Comparison of ENCODE assay signal across 9 mouse cellular contexts in genomic region chr3:96502181-96503082, GRCm38 (mm10). TPM values are rescaled to one million over a fixed set of nuclear protein-coding genes. Genes with fewer than 3 reads are reported as not detected.
A peak's percentile ranks its signal among the peaks of the same experiment; 100 is the strongest.
DNase-seq lines count a peak whose midpoint lies in the region; ATAC-seq and TF ChIP-seq lines count a peak whose summit lies in the region.
"Had no signal": no experiment of that assay in that cellular context is flagged by ENCODE, and none has a peak within 500 bp of the region (broad histone marks: within the 10 kb centered on the region; RNA-seq: fewer than 3 reads in every experiment).

No protein-coding gene starts in this region.

- under 1% methylated on average over 19 of the region's 19 CpGs for WGBS in forebrain, embryonic 14.5 days
- WGBS in limb, embryonic 13.5 days: under 1% methylated on average over 19 of the region's 19 CpGs
- WGBS in olfactory bulb, adult 2 months: under 1% methylated on average over 19 of the region's 19 CpGs

- H3K4me3 ChIP-seq in G1E (ENCODE audit: low read depth, low read length): peak overlapping the region; percentile 72
- H3K4me3 ChIP-seq in forebrain, embryonic 14.5 days (ENCODE audit: low read depth, low read length): peak overlapping the region; percentile 61
- H3K4me3 ChIP-seq in limb, embryonic 13.5 days: peak overlapping the region; percentile 71
- peak overlapping the region; percentile 51 for H3K4me3 ChIP-seq in olfactory bulb, adult 2 months (ENCODE audit: insufficient read depth, low read depth, low read length)

- H3K4me1 ChIP-seq in G1E (ENCODE audit: insufficient read depth, low read depth, low read length): peaks cover 36% of the 10 kb centered on the region
- no peaks in the 10 kb centered on the region for H3K4me1 ChIP-seq in forebrain, embryonic 14.5 days (ENCODE audit: control insufficient read depth, insufficient read depth, low read length)
- peaks cover under 1% of the 10 kb centered on the region; the same call in 1 of the 2 replicates for H3K4me1 ChIP-seq in limb, embryonic 13.5 days
- peaks cover 3% of the 10 kb centered on the region for H3K4me1 ChIP-seq in olfactory bulb, adult 2 months (ENCODE audit: control insufficient read depth, insufficient read depth, low read length)

- H3K9ac ChIP-seq in forebrain, embryonic 14.5 days (ENCODE audit: low read length): peak overlapping the region; percentile 55
- H3K9ac ChIP-seq in limb, embryonic 13.5 days: peak overlapping the region; percentile 68

- ATAC-seq in G1E (ENCODE audit: extremely low read depth, insufficient number of reproducible peaks, low FRiP score, poor library complexity, severe bottlenecking): no peak
- ATAC-seq in forebrain, embryonic 14.5 days: no peak
- no peak for ATAC-seq in limb, embryonic 13.5 days (ENCODE audit: low FRiP score, low read depth)

- 0 out of 2 replicates have a peak, but pooled peaks cover 5% of the 10 kb centered on the region for H3K27me3 ChIP-seq in G1E (ENCODE audit: insufficient read depth, low read length)
- H3K27me3 ChIP-seq in forebrain, embryonic 14.5 days (replicated peaks; ENCODE audit: control insufficient read depth, insufficient read depth, low read length): no peaks in the 10 kb centered on the region
- no peaks in the 10 kb centered on the region for H3K27me3 ChIP-seq in limb, embryonic 13.5 days

- TF ChIP-seq CTCF in G1E (IDR thresholded peaks at IDR 0.05; ENCODE audit: low read depth, low read length): no peak
- no peak for TF ChIP-seq CTCF in olfactory bulb, adult 2 months (IDR thresholded peaks at IDR 0.05; ENCODE audit: insufficient read depth, low read depth, low read length)

- intact Hi-C loops in left cerebral cortex, postnatal 25 days (cut with DNase I): loop anchor here (5.0 kb wide), 2 partner anchors 80 to 225 kb away; no protein-coding TSS in a partner anchor
- intact Hi-C loops in left cerebral cortex, postnatal 14 days (cut with DNase I): loop anchor here (5.0 kb wide), 1 partner anchor 225 kb away; no protein-coding TSS in a partner anchor

- H3K36me3 ChIP-seq in G1E (replicated peaks): no peaks in the 10 kb centered on the region
- no peaks in the 10 kb centered on the region for H3K36me3 ChIP-seq in forebrain, embryonic 14.5 days (ENCODE audit: control insufficient read depth, insufficient read depth, low read length)
- H3K36me3 ChIP-seq in limb, embryonic 13.5 days: no peaks in the 10 kb centered on the region

- H3K27ac ChIP-seq in forebrain, embryonic 14.5 days (ENCODE audit: low read depth, low read length): no peak overlapping the region
- peak overlapping the region; percentile 75; the same call in 1 of the 2 replicates for H3K27ac ChIP-seq in limb, embryonic 13.5 days
- H3K27ac ChIP-seq in olfactory bulb, adult 2 months (ENCODE audit: insufficient read depth, low read depth, low read length): no peak overlapping the region

- DNase-seq in kidney, adult 18-20 months: peak; percentile 18
- no peak for DNase-seq in kidney, adult 11 months
- DNase-seq in G1E (ENCODE audit: low spot score): no peak
- DNase-seq in forebrain, embryonic 14.5 days (ENCODE audit: low spot score): peak; percentile 28
- DNase-seq in left cerebral cortex, postnatal 25 days (ENCODE audit: low spot score in 2 of 2): no peak
- no peak for DNase-seq in left cerebral cortex, postnatal 14 days (ENCODE audit: low spot score in 2 of 2)

- peak overlapping the region; percentile 80 for H3K4me2 ChIP-seq in forebrain, embryonic 14.5 days (ENCODE audit: low read length)
- H3K4me2 ChIP-seq in limb, embryonic 13.5 days (replicated peaks): peak overlapping the region; percentile 83

- no peak for TF ChIP-seq POLR2A in olfactory bulb, adult 2 months (IDR thresholded peaks at IDR 0.05; ENCODE audit: insufficient read depth, low read depth, low read length)

- no peaks in the 10 kb centered on the region for H3K9me3 ChIP-seq in G1E (replicated peaks)
- no peaks in the 10 kb centered on the region for H3K9me3 ChIP-seq in forebrain, embryonic 14.5 days (replicated peaks; ENCODE audit: control insufficient read depth, low read length)
- no peaks in the 10 kb centered on the region for H3K9me3 ChIP-seq in limb, embryonic 13.5 days

RNA-seq across cellular contexts. Expression of gene Hfe2, which starts 22.5 kb away (rescaled TPM):
- total RNA-seq in G1E (2014; fragmentation: Nextera tagmentation) (not detected in 2 replicates), G1E (2017) (not detected in 2 replicates)
- polyA plus RNA-seq in G1E (2012): not detected in 2 replicates
- polyA plus RNA-seq in forebrain, embryonic 14.5 days (2014; fragmentation: Nextera tagmentation; extraction: Ambion mirVana): 0.41 and 0.52 TPM in 2 replicates
- polyA plus RNA-seq in limb, embryonic 13.5 days (2015; fragmentation: Nextera tagmentation; extraction: Ambion mirVana): 10.3 and 10.6 TPM in 2 replicates
- polyA plus RNA-seq in olfactory bulb, adult 2 months (2012; ENCODE audit: insufficient read depth, insufficient read length, low replicate concordance, missing spikeins): not detected in 2 replicates
- total RNA-seq in left cerebral cortex, postnatal 25 days (2021): 1 to 10 TPM in 1 of 2 experiments, under 1 TPM in 1; 0.85 to 1.4 TPM
- under 1 TPM; 0.18 to 0.42 TPM for total RNA-seq in left cerebral cortex, postnatal 14 days (2021)
- total RNA-seq: neutrophil, adult 5-6 weeks had no signal

RNA-seq across cellular contexts. Expression of gene BC107364, which starts 50.3 kb away (rescaled TPM):
- not detected in 2 replicates for total RNA-seq in G1E (2014; fragmentation: Nextera tagmentation)
- 0.27 TPM in 1 of 2 replicates, not detected in the other for total RNA-seq in G1E (2017)
- not detected in 2 replicates for polyA plus RNA-seq in G1E (2012)
- not detected in 2 replicates for polyA plus RNA-seq in forebrain, embryonic 14.5 days (2014; fragmentation: Nextera tagmentation; extraction: Ambion mirVana)
- polyA plus RNA-seq in limb, embryonic 13.5 days (2015; fragmentation: Nextera tagmentation; extraction: Ambion mirVana): not detected in 2 replicates
- polyA plus RNA-seq in olfactory bulb, adult 2 months (2012; ENCODE audit: insufficient read depth, insufficient read length, low replicate concordance, missing spikeins): not detected in 2 replicates
- total RNA-seq in left cerebral cortex, postnatal 25 days (2021): not detected
- not detected for total RNA-seq in left cerebral cortex, postnatal 14 days (2021)
- total RNA-seq: neutrophil, adult 5-6 weeks had no signal

RNA-seq across cellular contexts. Expression of gene Txnip, which starts 55.3 kb away (rescaled TPM):
- total RNA-seq in G1E (2014; fragmentation: Nextera tagmentation): 1,322 and 1,463 TPM in 2 replicates
- 307 and 332 TPM in 2 replicates for total RNA-seq in G1E (2017)
- 16.1 and 19.5 TPM in 2 replicates for polyA plus RNA-seq in G1E (2012)
- polyA plus RNA-seq in forebrain, embryonic 14.5 days (2014; fragmentation: Nextera tagmentation; extraction: Ambion mirVana): 60.7 and 79.0 TPM in 2 replicates
- polyA plus RNA-seq in limb, embryonic 13.5 days (2015; fragmentation: Nextera tagmentation; extraction: Ambion mirVana): 103 and 105 TPM in 2 replicates
- polyA plus RNA-seq in olfactory bulb, adult 2 months (2012; ENCODE audit: insufficient read depth, insufficient read length, low replicate concordance, missing spikeins): not detected in 2 replicates
- 10 to 100 TPM; 18.3 to 18.5 TPM for total RNA-seq in left cerebral cortex, postnatal 25 days (2021)
- total RNA-seq in left cerebral cortex, postnatal 14 days (2021): 10 to 100 TPM; 26.9 to 36.8 TPM

Comparison
In these comparisons a context has a peak if more than half of its experiments do, and no peak if none do; other contexts are left out.
1. DNase-seq: peak in kidney, adult 18-20 months (single experiment) and forebrain, embryonic 14.5 days (single experiment); none in kidney, adult 11 months (single experiment), G1E (single experiment), left cerebral cortex, postnatal 25 days (0 of 2) and left cerebral cortex, postnatal 14 days (0 of 2).
2. Peak in every context shown above with its lines, with median percentiles within 50 percentile points of each other: H3K4me3 ChIP-seq.